Mouse (Mus musculus) adrenal gland, adult 2 months (tissue): ENCODE measurements around the gene Parp9. TPM values are rescaled to one million over a fixed set of nuclear protein-coding genes. Genes with fewer than 3 reads are reported as not detected.
"Not testable (repeated sequence)": the region's sequence is repeated elsewhere in the genome, so short reads cannot be mapped to it uniquely, and the experiment has no call there.

Source experiments
- DNase-seq: peaks from one replicate; pipeline ENCODE4 v3.0.0; 2021
- polyA plus RNA-seq: library from polyadenylated mRNA; depleted of rRNA; stranded (reverse); fragments of >200 nt; gene quantifications from 2 replicates; pipeline ENCODE4 v1.2.3, GENCODE M21; 2012; rRNA removed
- total RNA-seq, 2 experiments: library from RNA; stranded (reverse); gene quantifications; 2 replicates each; pipeline ENCODE4 v1.2.3; 2021

The Parp9 gene
- total and polyA plus RNA-seq, 3 experiments, result 1.8 to 15.4 (median 10.7) TPM

GRCm38 (mm10) chr16:35993316-35993715, 55.0 kb downstream of the Parp9 start:
- no peak for DNase-seq

DNA sequence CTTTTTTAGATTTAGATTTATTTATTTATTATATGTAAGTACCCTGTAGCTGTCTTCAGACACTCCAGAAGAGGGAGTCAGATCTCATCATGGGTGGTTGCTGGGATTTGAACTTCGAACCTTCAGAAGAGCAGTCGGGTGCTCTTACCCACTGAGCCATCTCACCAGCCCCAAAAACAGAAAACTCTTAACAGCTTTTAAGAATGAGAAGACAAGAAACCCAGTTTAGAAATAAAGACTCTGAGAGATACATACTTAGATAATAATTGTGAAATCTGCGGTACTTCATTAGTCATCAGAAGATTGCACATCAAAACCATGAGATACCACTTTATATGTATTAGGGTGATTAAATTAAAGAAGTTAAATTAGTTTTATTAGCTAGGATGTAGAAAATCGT, 60.6 kb downstream of the Parp9 start:
- DNase-seq, result not testable (repeated sequence)

DNA sequence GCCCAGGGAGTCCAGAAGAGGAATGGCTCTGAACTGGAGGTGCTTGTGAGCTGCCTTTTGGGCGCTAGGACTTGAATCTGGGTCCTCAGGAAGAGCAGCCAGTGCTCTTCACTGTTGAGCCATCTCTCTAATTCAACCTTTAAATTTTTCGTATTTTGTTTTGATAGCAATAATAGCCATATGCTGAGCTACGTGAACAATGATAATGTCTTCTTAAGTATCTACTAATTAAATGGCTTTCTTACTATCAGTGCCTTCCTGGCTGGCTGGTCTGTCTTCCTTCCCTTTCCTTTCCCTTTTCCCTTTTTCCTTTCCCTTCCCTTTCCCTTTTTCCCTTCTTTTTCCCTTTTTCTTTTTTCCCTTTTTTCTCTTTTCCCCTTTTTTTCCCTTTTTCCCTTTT, 70.1 kb downstream of the Parp9 start:
- no peak for DNase-seq

GRCm38 (mm10) chr16:36016335-36016734, 78.1 kb downstream of the Parp9 start:
- DNase-seq, result no peak

Other genes with a start within 250 kb of the Parp9 start
- 10 to 100 TPM; 21.3 to 41.0 TPM for gene Dirc2, start 169.1 kb upstream of the Parp9 start, total RNA-seq
- gene Dirc2, start 169.1 kb upstream of the Parp9 start, polyA plus RNA-seq, result 27.5 and 32.1 TPM in 2 replicates
- gene Hspbap1, start 168.1 kb upstream of the Parp9 start, total RNA-seq, result 1 to 10 TPM; 3.5 to 7.0 TPM
- 1.8 and 2.3 TPM in 2 replicates for gene Hspbap1, start 168.1 kb upstream of the Parp9 start, polyA plus RNA-seq
- gene Parp14, start 66.9 kb upstream of the Parp9 start, total RNA-seq, result 10 to 100 TPM; 10.4 to 10.5 TPM
- 1.9 and 2.3 TPM in 2 replicates for gene Parp14, start 66.9 kb upstream of the Parp9 start, polyA plus RNA-seq
- 10 to 100 TPM in 1 of 2 experiments, 1 to 10 TPM in 1; 7.0 to 10.2 TPM for gene Dtx3l, start 681 bp downstream of the Parp9 start, total RNA-seq
- 2.8 and 3.0 TPM in 2 replicates for gene Dtx3l, start 681 bp downstream of the Parp9 start, polyA plus RNA-seq
- gene Kpna1, start 40.3 kb downstream of the Parp9 start, total RNA-seq, result 10 to 100 TPM; 70.3 to 100.0 TPM
- gene Kpna1, start 40.3 kb downstream of the Parp9 start, polyA plus RNA-seq, result 2.5 and 3.8 TPM in 2 replicates
- 1 to 10 TPM; 3.1 to 5.2 TPM for gene Wdr5b, start 102.7 kb downstream of the Parp9 start, total RNA-seq
- 0.59 and 0.75 TPM in 2 replicates for gene Wdr5b, start 102.7 kb downstream of the Parp9 start, polyA plus RNA-seq
- gene Fam162a, start 133.1 kb downstream of the Parp9 start, total RNA-seq, result 100 to 1,000 TPM; 178 to 236 TPM
- 27.9 and 30.7 TPM in 2 replicates for gene Fam162a, start 133.1 kb downstream of the Parp9 start, polyA plus RNA-seq
- 10 to 100 TPM; 35.6 to 35.8 TPM for gene Ccdc58, start 133.2 kb downstream of the Parp9 start, total RNA-seq
- gene Ccdc58, start 133.2 kb downstream of the Parp9 start, polyA plus RNA-seq, result 2.0 and 2.9 TPM in 2 replicates
- not detected for gene Csta1, start 192.8 kb downstream of the Parp9 start, total RNA-seq
- not detected in 2 replicates for gene Csta1, start 192.8 kb downstream of the Parp9 start, polyA plus RNA-seq
- gene Stfa2l1, start 218.3 kb downstream of the Parp9 start, total RNA-seq, result not detected
- gene Stfa2l1, start 218.3 kb downstream of the Parp9 start, polyA plus RNA-seq, result not detected in 2 replicates
- gene Gm5483, start 245.7 kb downstream of the Parp9 start, total RNA-seq, result not detected
- gene Gm5483, start 245.7 kb downstream of the Parp9 start, polyA plus RNA-seq, result not detected in 2 replicates